Comparison of ENCODE assay signal across 13 mouse cellular contexts in the genomic region with DNA sequence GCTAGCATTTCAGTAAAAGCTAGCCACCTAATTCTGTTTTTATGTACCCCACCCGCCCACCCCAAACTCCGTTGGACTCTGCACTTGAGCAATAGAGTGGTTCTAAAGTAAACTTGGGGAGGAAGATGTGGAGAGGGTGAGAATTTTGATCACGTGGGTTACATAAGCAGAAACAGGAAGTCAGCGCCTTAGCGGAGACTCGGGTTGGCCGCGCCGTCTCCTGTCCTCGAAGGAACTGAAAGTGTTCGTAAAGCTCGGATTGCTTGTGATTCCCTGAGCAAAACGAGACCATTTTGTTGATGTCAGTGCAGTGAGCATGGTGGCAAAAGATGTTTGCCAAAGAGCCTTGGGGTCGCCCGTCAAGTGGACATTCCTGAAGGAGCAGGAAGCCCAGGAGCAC.
DNase-seq lines count a peak whose midpoint lies in the region; ATAC-seq and TF ChIP-seq lines count a peak whose summit lies in the region.
"Had no signal": no experiment of that assay in that cellular context is flagged by ENCODE, and none has a peak within 500 bp of the region (broad histone marks: within the 10 kb centered on the region; RNA-seq: fewer than 3 reads in every experiment).

No protein-coding gene starts in this region.

- TF ChIP-seq CTCF in thymus, adult 2 months (IDR thresholded peaks at IDR 0.05; ENCODE audit: borderline replicate concordance, control insufficient read depth, extremely low read depth, insufficient read depth, low read length, poor library complexity), result no peak

- H3K4me1 ChIP-seq in thymus, adult 2 months (replicated peaks; ENCODE audit: control insufficient read depth, insufficient read depth, low read length), result peaks cover 74% of the 10 kb centered on the region
- H3K4me1 ChIP-seq in forebrain, embryonic 13.5 days, result peaks cover 5% of the 10 kb centered on the region; the same call in 1 of the 2 replicates
- H3K4me1 ChIP-seq: neural tube, embryonic 12.5 days had no signal

- H3K4me3 ChIP-seq in thymus, adult 2 months (ENCODE audit: control insufficient read depth, insufficient read depth, low read length), result peak overlapping the region; percentile 27
- H3K4me3 ChIP-seq in forebrain, embryonic 13.5 days, result no peak overlapping the region
- H3K4me3 ChIP-seq: embryonic facial prominence, embryonic 15.5 days; liver, embryonic 13.5 days; neural tube, embryonic 12.5 days had no signal

- no peaks in the 10 kb centered on the region for H3K36me3 ChIP-seq in thymus, adult 2 months (ENCODE audit: control insufficient read depth, insufficient read depth, low read length)
- no peaks in the 10 kb centered on the region for H3K36me3 ChIP-seq in forebrain, embryonic 13.5 days (ENCODE audit: poor library complexity, severe bottlenecking)
- H3K36me3 ChIP-seq: liver, embryonic 13.5 days; neural tube, embryonic 12.5 days had no signal

- H3K9me3 ChIP-seq in forebrain, embryonic 13.5 days (replicated peaks), result no peaks in the 10 kb centered on the region
- H3K9me3 ChIP-seq: embryonic facial prominence, embryonic 15.5 days; liver, embryonic 13.5 days; neural tube, embryonic 12.5 days had no signal

- ATAC-seq in forebrain, embryonic 13.5 days, result no peak

- no peak overlapping the region for H3K9ac ChIP-seq in forebrain, embryonic 13.5 days
- H3K9ac ChIP-seq: embryonic facial prominence, embryonic 15.5 days; hindbrain, embryonic 14.5 days; liver, embryonic 13.5 days; neural tube, embryonic 12.5 days had no signal

- TF ChIP-seq POLR2A in thymus, adult 2 months (IDR thresholded peaks at IDR 0.05; ENCODE audit: control insufficient read depth, extremely low read depth, insufficient read depth, low read length, poor library complexity), result no peak

- WGBS in thymus, adult 2 months, result 13% methylated on average over 15 of the region's 15 CpGs
- WGBS in forebrain, embryonic 13.5 days, result 86% methylated on average over 15 of the region's 15 CpGs

- H3K4me2 ChIP-seq in forebrain, embryonic 13.5 days, result no peak overlapping the region
- H3K4me2 ChIP-seq: embryonic facial prominence, embryonic 15.5 days; hindbrain, embryonic 14.5 days; liver, embryonic 13.5 days; neural tube, embryonic 12.5 days had no signal

- peak overlapping the region; percentile 84 for H3K27ac ChIP-seq in thymus, adult 2 months (ENCODE audit: control insufficient read depth, insufficient read depth, low read length)
- no peak overlapping the region for H3K27ac ChIP-seq in forebrain, embryonic 13.5 days
- H3K27ac ChIP-seq: hindbrain, embryonic 14.5 days; liver, embryonic 13.5 days; neural tube, embryonic 12.5 days had no signal

- H3K27me3 ChIP-seq in thymus, adult 2 months (ENCODE audit: control insufficient read depth, insufficient read depth, low read length), result no peaks in the 10 kb centered on the region
- H3K27me3 ChIP-seq in forebrain, embryonic 13.5 days, result peaks cover 91% of the 10 kb centered on the region
- H3K27me3 ChIP-seq: embryonic facial prominence, embryonic 15.5 days; liver, embryonic 13.5 days; neural tube, embryonic 12.5 days had no signal

- DNase-seq in adrenal gland, postnatal 14 days, result peak; percentile 17
- DNase-seq in adrenal gland, adult (ENCODE audit: inconsistent age in 2 of 2, low spot score in 1 of 2), result no peak
- peak; percentile 19 for DNase-seq in c-Kit-positive CD71-negative TER-119-negative erythroid progenitor cells, embryonic 14.5 days (ENCODE audit: low read depth)
- DNase-seq in lung, postnatal 36 days, result peak; percentile 56
- peak; percentile 37 for DNase-seq in thymus, adult 2 months
- no peak for DNase-seq in urinary bladder, postnatal 4 days (ENCODE audit: low spot score in 2 of 2)
- no peak for DNase-seq in embryo, embryonic 11 days
- DNase-seq: gastrocnemius, postnatal 14 days; liver, embryonic 13.5 days had no signal

Comparison
In these comparisons a context has a peak if more than half of its experiments do, and no peak if none do; other contexts are left out.
1. DNase-seq: peak in adrenal gland, postnatal 14 days (single experiment), c-Kit-positive CD71-negative TER-119-negative erythroid progenitor cells, embryonic 14.5 days (single experiment), lung, postnatal 36 days (single experiment) and thymus, adult 2 months (single experiment); none in adrenal gland, adult (0 of 2), urinary bladder, postnatal 4 days (0 of 2) and embryo, embryonic 11 days (single experiment).